Mouse (Mus musculus) small intestine, adult 2 months (tissue): ENCODE data around the gene Lbx1.

Experiments used
- CTCF ChIP-seq: fragments of 200-500 bp; IDR thresholded peaks from 2 replicates; pipeline ENCODE4 v1.5.1; 2012; ENCODE audit warnings: low read depth, mild to moderate bottlenecking, control low read depth, inconsistent platforms, low read length, moderate library complexity, mixed read lengths; ENCODE audit not compliant: insufficient replicate concordance, insufficient read length; ENCODE audit errors: extremely low read depth
- POLR2A ChIP-seq: fragments of 200-500 bp; IDR thresholded peaks from 2 replicates; pipeline ENCODE4 v1.6.1; 2012; ENCODE audit warnings: low read depth, mild to moderate bottlenecking, control low read depth, inconsistent platforms, low read length, moderate library complexity

- no peak for TF ChIP-seq CTCF
- no peak for TF ChIP-seq POLR2A
Observed at GRCm38 (mm10) chr19:45237665-45238209, 2.1 kb upstream of the Lbx1 start.
